Mouse (Mus musculus): ENCODE data around the gene Commd8.
"Not testable (repeated sequence)": the region's sequence is repeated elsewhere in the genome, so short reads cannot be mapped to it uniquely, and the experiment has no call there.

Commd8 gene

GRCm38 (mm10) chr5:72168285-72168621 lies 264 bp upstream of the Commd8 start:
- no peak for DNase-seq (ENCODE audit: low spot score)

- DNase-seq (ENCODE audit: low spot score): no peak
These were observed 3.6 kb downstream of the Commd8 start for GRCm38 (mm10) chr5:72164386-72164785.

- no peak for DNase-seq (ENCODE audit: low spot score)
These were observed 5.1 kb downstream of the Commd8 start for GRCm38 (mm10) chr5:72162855-72163254.

- no peak for DNase-seq (ENCODE audit: low spot score)
These were observed 7.1 kb downstream of the Commd8 start for GRCm38 (mm10) chr5:72160781-72161485.

- no peak for DNase-seq (ENCODE audit: low spot score)
These were observed 8.5 kb downstream of the Commd8 start for GRCm38 (mm10) chr5:72159537-72159936.

GRCm38 (mm10) chr5:72158667-72159066 lies 9.3 kb downstream of the Commd8 start:
- no peak for DNase-seq (ENCODE audit: low spot score)

GRCm38 (mm10) chr5:72156598-72156997 lies 11.4 kb downstream of the Commd8 start:
- DNase-seq (ENCODE audit: low spot score): no peak

GRCm38 (mm10) chr5:72155686-72156085 lies 12.3 kb downstream of the Commd8 start:
- not testable (repeated sequence) for DNase-seq (ENCODE audit: low spot score)

- no peak for DNase-seq (ENCODE audit: low spot score)
These were observed 17.1 kb downstream of the Commd8 start for GRCm38 (mm10) chr5:72150870-72151269.

- peak; percentile 34 for DNase-seq (ENCODE audit: low spot score)
These were observed 19.3 kb downstream of the Commd8 start for GRCm38 (mm10) chr5:72148679-72149078.

GRCm38 (mm10) chr5:72139619-72140018 lies 28.4 kb downstream of the Commd8 start:
- no peak for DNase-seq (ENCODE audit: low spot score)

GRCm38 (mm10) chr5:72138256-72138655 lies 29.7 kb downstream of the Commd8 start:
- DNase-seq (ENCODE audit: low spot score): no peak

GRCm38 (mm10) chr5:72133906-72134305 lies 34.1 kb downstream of the Commd8 start:
- no peak for DNase-seq (ENCODE audit: low spot score)

- no peak for DNase-seq (ENCODE audit: low spot score)
These were observed 41.3 kb downstream of the Commd8 start for GRCm38 (mm10) chr5:72126681-72127080.

- DNase-seq (ENCODE audit: low spot score): no peak
These were observed 45.5 kb downstream of the Commd8 start for GRCm38 (mm10) chr5:72122414-72123037.

All from embryo, embryonic 10.5 days (tissue).